30 mouse cellular contexts compared by ENCODE assay signal in genomic region chr2:180809510-180809909, GRCm38 (mm10). TPM values are rescaled to one million over a fixed set of nuclear protein-coding genes. Genes with fewer than 3 reads are reported as not detected.
"Had no signal": no experiment of that assay in that cellular context is flagged by ENCODE, and none has a peak within 500 bp of the region (broad histone marks: within the 10 kb centered on the region; RNA-seq: fewer than 3 reads in every experiment).

No protein-coding gene starts in this region.

- H3K4me3 ChIP-seq: intestine, embryonic 15.5 days; liver, embryonic 13.5 days; midbrain, embryonic 15.5 days; myocyte; neural tube, embryonic 13.5 days had no signal

- H3K36me3 ChIP-seq: intestine, embryonic 15.5 days; liver, embryonic 13.5 days; midbrain, embryonic 15.5 days; neural tube, embryonic 13.5 days had no signal

- DNase-seq: kidney, adult 11 months; kidney, adult 9 months; kidney, postnatal 14 days; kidney, postnatal 4 days; liver, embryonic 13.5 days; lung, adult 2 months; lung, postnatal 14 days; lung, postnatal 4 days; thymus, adult 18-20 months; thymus, postnatal 36 days had no signal

- H3K9me3 ChIP-seq: intestine, embryonic 15.5 days; liver, embryonic 13.5 days; midbrain, embryonic 15.5 days; neural tube, embryonic 13.5 days had no signal

- H3K27me3 ChIP-seq: midbrain, embryonic 15.5 days; neural tube, embryonic 13.5 days had no signal

- H3K9ac ChIP-seq: intestine, embryonic 15.5 days; liver, embryonic 13.5 days; midbrain, embryonic 15.5 days; neural tube, embryonic 13.5 days had no signal

- ATAC-seq: intestine, embryonic 15.5 days; midbrain, embryonic 15.5 days had no signal

- H3K27ac ChIP-seq: intestine, embryonic 15.5 days; liver, embryonic 13.5 days; midbrain, embryonic 15.5 days; neural tube, embryonic 13.5 days had no signal

- H3K4me1 ChIP-seq: intestine, embryonic 15.5 days; liver, embryonic 13.5 days; midbrain, embryonic 15.5 days had no signal

- H3K4me2 ChIP-seq: intestine, embryonic 15.5 days; liver, embryonic 13.5 days; midbrain, embryonic 11.5 days; midbrain, embryonic 15.5 days; neural tube, embryonic 13.5 days had no signal

RNA-seq across cellular contexts. Expression of gene Bhlhe23, which starts 32.8 kb away (rescaled TPM):
- total RNA-seq: layer of hippocampus, adult 8-10 months; liver, adult 2 months; megakaryocyte progenitor cell, adult 5-6 weeks; megakaryocyte-erythroid progenitor cell, adult 5-6 weeks; monocyte, adult 5-6 weeks; neutrophil, adult 5-6 weeks had no signal
- polyA plus RNA-seq: intestine, embryonic 15.5 days; kidney, embryonic 16.5 days; limb, embryonic 11.5 days; limb, embryonic 14.5 days; liver, adult 2 months; liver, embryonic 13.5 days; liver, embryonic 16.5 days; lung, adult 2 months; lung, embryonic 16.5 days; myocyte; small intestine, adult 2 months; spleen, adult 2 months; stomach, embryonic 16.5 days; urinary bladder, adult 2 months had no signal
